Mouse (Mus musculus): ENCODE measurements around the gene Spib. TPM values are rescaled to one million over a fixed set of nuclear protein-coding genes. Genes with fewer than 3 reads are reported as not detected.

Gene Spib
- total and polyA plus RNA-seq, 3 experiments = 0.31 to 3.1 (median 0.75) TPM

DNA sequence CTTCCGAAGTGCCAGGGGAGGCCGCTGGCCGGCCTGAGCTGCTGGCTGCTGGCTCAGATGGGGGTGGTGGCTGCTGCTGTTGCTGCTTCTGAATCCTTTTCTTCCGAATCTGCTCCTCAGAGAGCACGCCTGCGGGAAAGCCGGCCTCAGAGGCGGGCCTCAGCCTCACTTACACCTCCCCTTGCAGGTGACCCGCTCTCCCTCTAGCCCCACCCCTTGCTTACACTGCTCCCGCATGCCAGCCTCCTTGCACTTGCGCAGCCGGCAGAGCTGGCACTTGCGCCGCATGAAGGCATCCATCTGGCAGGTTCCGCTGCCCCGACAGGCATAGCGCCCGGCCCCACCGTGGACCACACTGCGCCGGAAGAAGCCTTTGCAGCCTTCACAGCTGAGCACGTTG, 19.9 kb upstream of the Spib start:
- H3K79me2 ChIP-seq (replicated peaks; ENCODE audit: control insufficient read depth, insufficient read depth, low read length) = no peaks in the 10 kb centered on the region
- TF ChIP-seq POLR2A (IDR thresholded peaks at IDR 0.05; ENCODE audit: insufficient read depth, low read depth, low read length) (no peak), EP300 (IDR thresholded peaks at IDR 0.05; ENCODE audit: insufficient read depth, low read depth, low read length) (no peak), CTCF (IDR thresholded peaks at IDR 0.05) (no peak)
- WGBS = 83% methylated on average over 22 of the region's 22 CpGs
- H3K27me3 ChIP-seq (ENCODE audit: control insufficient read depth, insufficient read depth, low read length) = no peaks in the 10 kb centered on the region
- no peak overlapping the region for H3K9ac ChIP-seq (ENCODE audit: low read depth, low read length)
- H3K4me3 ChIP-seq = no peak overlapping the region
- no peak overlapping the region for H3K27ac ChIP-seq
- no peak for DNase-seq
- H3K4me1 ChIP-seq (ENCODE audit: control insufficient read depth, insufficient read depth, low read length) = peaks cover 5% of the 10 kb centered on the region
- H3K36me3 ChIP-seq (ENCODE audit: control insufficient read depth, insufficient read depth, low read length) = no peaks in the 10 kb centered on the region
- intact Hi-C loops (cut with DNase I) = loop anchor here (5.0 kb wide), 4 partner anchors 179 to 1151 kb away; partner anchors contain the start of genes 1700028J19Rik, 2410002F23Rik and Vrk3

DNA sequence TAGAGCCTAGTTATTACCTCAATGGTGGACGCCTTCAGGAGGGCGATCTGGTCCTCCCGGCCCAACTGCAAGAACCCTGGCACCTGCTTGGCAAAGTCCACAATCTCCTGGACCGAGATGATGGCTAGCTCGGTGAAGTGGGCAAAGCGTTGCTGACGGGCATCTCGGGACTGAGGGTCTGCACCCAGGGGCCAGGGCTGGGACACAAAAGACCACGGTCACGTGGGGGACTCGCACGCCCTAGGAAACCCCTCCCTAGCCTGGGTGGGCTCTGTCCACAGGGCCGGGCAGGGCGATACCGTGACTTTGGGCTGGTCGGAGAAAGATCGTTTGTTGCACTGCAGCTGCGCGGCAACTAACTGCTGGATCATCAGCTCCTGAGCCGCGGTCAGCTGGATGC, 19.4 kb upstream of the Spib start:
- 93% methylated on average over 21 of the region's 21 CpGs for WGBS
- Histone ChIP-seq H3K27me3 (ENCODE audit: control insufficient read depth, insufficient read depth, low read length) (no peaks in the 10 kb centered on the region), H3K79me2 (replicated peaks; ENCODE audit: control insufficient read depth, insufficient read depth, low read length) (no peaks in the 10 kb centered on the region), H3K4me3 (no peak overlapping the region), H3K4me1 (ENCODE audit: control insufficient read depth, insufficient read depth, low read length) (peaks cover 5% of the 10 kb centered on the region), H3K9ac (ENCODE audit: low read depth, low read length) (no peak overlapping the region), H3K36me3 (ENCODE audit: control insufficient read depth, insufficient read depth, low read length) (no peaks in the 10 kb centered on the region), H3K27ac (no peak overlapping the region)
- TF ChIP-seq EP300 (IDR thresholded peaks at IDR 0.05; ENCODE audit: insufficient read depth, low read depth, low read length) = no peak
- no peak for TF ChIP-seq CTCF (IDR thresholded peaks at IDR 0.05)
- no peak for TF ChIP-seq POLR2A (IDR thresholded peaks at IDR 0.05; ENCODE audit: insufficient read depth, low read depth, low read length)
- no peak for DNase-seq
- intact Hi-C loops (cut with DNase I) = loop anchor here (5.0 kb wide), 4 partner anchors 179 to 1151 kb away; partner anchors contain the start of genes 1700028J19Rik, 2410002F23Rik and Vrk3

GRCm38 (mm10) chr7:44550409-44550678, 18.5 kb upstream of the Spib start:
- 91% methylated on average over 12 of the region's 12 CpGs for WGBS
- Histone ChIP-seq H3K4me1 (ENCODE audit: control insufficient read depth, insufficient read depth, low read length) (peaks cover 5% of the 10 kb centered on the region), H3K27ac (no peak overlapping the region), H3K36me3 (ENCODE audit: control insufficient read depth, insufficient read depth, low read length) (no peaks in the 10 kb centered on the region), H3K9ac (ENCODE audit: low read depth, low read length) (no peak overlapping the region), H3K79me2 (replicated peaks; ENCODE audit: control insufficient read depth, insufficient read depth, low read length) (no peaks in the 10 kb centered on the region), H3K27me3 (ENCODE audit: control insufficient read depth, insufficient read depth, low read length) (no peaks in the 10 kb centered on the region), H3K4me3 (no peak overlapping the region)
- no peak for TF ChIP-seq CTCF (IDR thresholded peaks at IDR 0.05)
- no peak for TF ChIP-seq POLR2A (IDR thresholded peaks at IDR 0.05; ENCODE audit: insufficient read depth, low read depth, low read length)
- TF ChIP-seq EP300 (IDR thresholded peaks at IDR 0.05; ENCODE audit: insufficient read depth, low read depth, low read length) = no peak
- intact Hi-C loops (cut with DNase I) = loop anchor here (5.0 kb wide), 4 partner anchors 178 to 1152 kb away; partner anchors contain the start of genes 1700028J19Rik, 2410002F23Rik and Vrk3
- no peak for DNase-seq

DNA sequence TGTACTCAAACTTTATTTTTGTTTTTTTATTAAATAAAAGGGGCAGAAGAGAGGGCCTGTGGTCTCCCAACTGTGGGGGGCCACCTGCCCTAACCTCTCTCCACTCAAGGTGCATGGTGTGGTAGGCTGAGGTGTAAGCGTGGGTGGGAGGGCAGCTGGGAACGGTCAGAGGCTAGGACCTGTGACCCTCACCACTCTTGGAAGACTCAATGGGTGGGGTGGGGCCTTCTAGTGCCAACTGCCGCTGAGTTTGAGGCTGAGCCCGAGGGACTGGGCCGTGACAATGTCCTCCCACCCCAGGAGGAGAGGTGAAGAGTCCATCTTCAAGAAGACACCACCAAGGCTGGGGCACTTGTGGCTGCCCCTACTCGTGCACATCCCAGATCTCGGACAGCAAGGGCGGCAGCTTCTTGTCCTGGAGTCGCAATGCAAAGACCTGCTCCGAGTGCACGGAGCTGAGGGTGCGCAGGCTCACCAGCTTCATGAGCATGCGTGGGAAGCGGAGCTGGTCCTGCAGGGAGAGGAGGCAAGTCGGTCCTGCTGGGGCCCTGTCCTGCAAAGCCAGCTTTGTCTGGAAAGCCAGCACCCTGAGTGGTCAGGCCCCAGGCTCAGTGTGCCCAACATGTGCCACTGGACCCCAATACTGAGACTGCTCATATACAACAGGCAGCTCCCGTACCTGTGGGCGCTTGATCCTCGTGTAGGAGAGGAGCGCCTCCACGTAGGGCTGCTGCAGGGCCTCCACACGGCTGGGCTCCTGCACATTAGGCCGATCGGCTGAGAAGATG, 17.9 kb upstream of the Spib start:
- H3K4me1 ChIP-seq (ENCODE audit: control insufficient read depth, insufficient read depth, low read length) = peaks cover 5% of the 10 kb centered on the region
- no peaks in the 10 kb centered on the region for H3K27me3 ChIP-seq (ENCODE audit: control insufficient read depth, insufficient read depth, low read length)
- no peak for DNase-seq
- H3K27ac ChIP-seq = no peak overlapping the region
- WGBS = 93% methylated on average over 23 of the region's 23 CpGs
- TF ChIP-seq POLR2A (IDR thresholded peaks at IDR 0.05; ENCODE audit: insufficient read depth, low read depth, low read length) = no peak
- no peak for TF ChIP-seq CTCF (IDR thresholded peaks at IDR 0.05)
- no peak for TF ChIP-seq EP300 (IDR thresholded peaks at IDR 0.05; ENCODE audit: insufficient read depth, low read depth, low read length)
- H3K36me3 ChIP-seq (ENCODE audit: control insufficient read depth, insufficient read depth, low read length) = no peaks in the 10 kb centered on the region
- no peak overlapping the region for H3K4me3 ChIP-seq
- intact Hi-C loops (cut with DNase I) = loop anchor here (1.0 to 5.0 kb wide), 6 partner anchors 29 to 1152 kb away; partner anchors contain the start of genes 1700028J19Rik, 2410002F23Rik and Vrk3
- H3K9ac ChIP-seq (ENCODE audit: low read depth, low read length) = no peak overlapping the region
- no peaks in the 10 kb centered on the region for H3K79me2 ChIP-seq (replicated peaks; ENCODE audit: control insufficient read depth, insufficient read depth, low read length)

GRCm38 (mm10) chr7:44548497-44549087, 16.7 kb upstream of the Spib start, which contains the start of gene Pold1:
Gene Pold1, minus strand, starts transcription at chr7:44548849.
- no peaks in the 10 kb centered on the region for H3K79me2 ChIP-seq (replicated peaks; ENCODE audit: control insufficient read depth, insufficient read depth, low read length)
- no peaks in the 10 kb centered on the region for H3K27me3 ChIP-seq (ENCODE audit: control insufficient read depth, insufficient read depth, low read length)
- H3K36me3 ChIP-seq (ENCODE audit: control insufficient read depth, insufficient read depth, low read length) = no peaks in the 10 kb centered on the region
- TF ChIP-seq CTCF (IDR thresholded peaks at IDR 0.05) (peak; percentile 96), EP300 (IDR thresholded peaks at IDR 0.05; ENCODE audit: insufficient read depth, low read depth, low read length) (0 out of 2 replicates have a peak, but pooled peaks have one; percentile 65), POLR2A (IDR thresholded peaks at IDR 0.05; ENCODE audit: insufficient read depth, low read depth, low read length) (0 out of 2 replicates have a peak, but pooled peaks have one; percentile 37)
- H3K27ac ChIP-seq = peak within 1 kb of the TSS; percentile 68
- H3K9ac ChIP-seq (ENCODE audit: low read depth, low read length) = peak within 1 kb of the TSS; percentile 23
- H3K4me3 ChIP-seq = peak within 1 kb of the TSS; percentile 68
- H3K4me1 ChIP-seq (ENCODE audit: control insufficient read depth, insufficient read depth, low read length) = peaks cover 5% of the 10 kb centered on the region
- intact Hi-C loops (cut with DNase I) = loop anchor here (1.0 kb wide), 2 partner anchors 27 to 51 kb away; no protein-coding TSS in a partner anchor
- DNase-seq = peak; percentile 99 to 100
- under 1% methylated on average over 43 of the region's 43 CpGs for WGBS
